Mouse (Mus musculus) cortical plate, adult 2 months (tissue): ENCODE measurements at regions not wholly inside any gene's neighbourhood (a gene's known extent, or its start where the extent isn't known, plus 50 kb on each side); places are given as distances from the start of the nearest gene placed in this dataset.

Source experiments
- CTCF ChIP-seq: fragments of 200-500 bp; IDR thresholded peaks from 2 replicates; pipeline ENCODE4 v1.5.1; 2011; ENCODE audit warnings: mild to moderate bottlenecking, control low read depth, low read length; ENCODE audit not compliant: insufficient read depth; ENCODE audit errors: extremely low read depth
- POLR2A ChIP-seq: fragments of 200-500 bp; IDR thresholded peaks from 2 replicates; pipeline ENCODE4 v1.6.1; 2011; ENCODE audit warnings: mild to moderate bottlenecking, low read length, control low read depth; ENCODE audit not compliant: insufficient read depth; ENCODE audit errors: extremely low read depth

GRCm38 (mm10) chr3:61294855-61295254, 66.6 kb upstream of the Rap2b start:
- TF ChIP-seq CTCF (no peak), POLR2A (no peak)
